Mouse (Mus musculus) liver (tissue): ENCODE data around the gene 3830406C13Rik.

Source experiments
- DNase-seq: peaks from one replicate; pipeline ENCODE4 v3.0.0-alpha.2; 2020; ENCODE audit warnings: mixed read lengths

3830406C13Rik gene

GRCm38 (mm10) chr14:12343451-12343941 is 59.5 kb downstream of the 3830406C13Rik start:
- no peak for DNase-seq

GRCm38 (mm10) chr14:12344061-12344745 is 60.2 kb downstream of the 3830406C13Rik start:
- no peak for DNase-seq

- DNase-seq, result no peak
These were observed 60.8 kb downstream of the 3830406C13Rik start for GRCm38 (mm10) chr14:12344746-12345240.

- DNase-seq, result no peak
These were observed 61.4 kb downstream of the 3830406C13Rik start for GRCm38 (mm10) chr14:12345241-12345921.

GRCm38 (mm10) chr14:12346011-12346864 is 62.3 kb downstream of the 3830406C13Rik start:
- no peak for DNase-seq

- no peak for DNase-seq
These were observed 63.1 kb downstream of the 3830406C13Rik start for GRCm38 (mm10) chr14:12346865-12347600.

GRCm38 (mm10) chr14:12348089-12348488 is 64.1 kb downstream of the 3830406C13Rik start, which contains the start of gene Fezf2:
Fezf2 (minus strand) TSS chr14:12348189.
- DNase-seq, result no peak

GRCm38 (mm10) chr14:12349334-12350090 is 65.5 kb downstream of the 3830406C13Rik start:
- no peak for DNase-seq

- DNase-seq, result no peak
These were observed 66.4 kb downstream of the 3830406C13Rik start for GRCm38 (mm10) chr14:12350271-12350916.
